Mouse (Mus musculus): ENCODE measurements around the gene Prmt8. TPM values are rescaled to one million over a fixed set of nuclear protein-coding genes. Genes with fewer than 3 reads are reported as not detected.

Prmt8 gene
- polyA plus RNA-seq, 1 experiment from 2014 or later: 18.3 TPM

Small RNA genes lying within 50 kb of the gene (microRNA-seq; reads per million reads assigned to microRNA genes)
- not detected for gene Mir7233

Other genes with a start within 250 kb of the Prmt8 start
- 0.96 and 1.4 TPM in 2 replicates for gene Cracr2a, start 208.1 kb downstream of the Prmt8 start, polyA plus RNA-seq (2016; fragmentation: Nextera tagmentation; extraction: Ambion mirVana)
- gene Tspan11, start 118.1 kb upstream of the Prmt8 start, polyA plus RNA-seq (2016; fragmentation: Nextera tagmentation; extraction: Ambion mirVana): 4.7 and 9.1 TPM in 2 replicates